Mouse (Mus musculus) layer of hippocampus, adult 11-12 months (tissue): ENCODE data around the gene Cux1.

Experiments used
- DNase-seq: peaks from one replicate; pipeline ENCODE4 v3.0.0; 2022; ENCODE audit warnings: low spot score

Cux1 gene

GRCm38 (mm10) chr5:136567176-136568025 lies at the start of gene Cux1:
Cux1 (minus strand) TSS chr5:136567490.
- peak; percentile 79 for DNase-seq

GRCm38 (mm10) chr5:136612391-136612790 lies 45.1 kb upstream of the Cux1 start:
- DNase-seq = no peak

GRCm38 (mm10) chr5:136608814-136609434 lies 41.6 kb upstream of the Cux1 start:
- no peak for DNase-seq

- no peak for DNase-seq
These were observed 37.9 kb upstream of the Cux1 start for GRCm38 (mm10) chr5:136605144-136605543.

GRCm38 (mm10) chr5:136603176-136603964 lies 36.1 kb upstream of the Cux1 start:
- peak; percentile 65 for DNase-seq

- no peak for DNase-seq
These were observed 33.2 kb upstream of the Cux1 start for GRCm38 (mm10) chr5:136600511-136600910.

- DNase-seq = no peak
These were observed 27.7 kb upstream of the Cux1 start for GRCm38 (mm10) chr5:136594896-136595540.

GRCm38 (mm10) chr5:136591816-136592499 lies 24.7 kb upstream of the Cux1 start:
- no peak for DNase-seq

GRCm38 (mm10) chr5:136589002-136589401 lies 21.7 kb upstream of the Cux1 start:
- DNase-seq = no peak

GRCm38 (mm10) chr5:136588471-136588870 lies 21.2 kb upstream of the Cux1 start:
- no peak for DNase-seq

GRCm38 (mm10) chr5:136584676-136585285 lies 17.5 kb upstream of the Cux1 start:
- DNase-seq = no peak

GRCm38 (mm10) chr5:136583666-136584464 lies 16.6 kb upstream of the Cux1 start:
- no peak for DNase-seq

- no peak for DNase-seq
These were observed 16.0 kb upstream of the Cux1 start for GRCm38 (mm10) chr5:136583256-136583655.

- no peak for DNase-seq
These were observed 14.9 kb upstream of the Cux1 start for GRCm38 (mm10) chr5:136582201-136582600.

- no peak for DNase-seq
These were observed 14.3 kb upstream of the Cux1 start for GRCm38 (mm10) chr5:136581625-136582024.

- DNase-seq = no peak
These were observed 13.9 kb upstream of the Cux1 start for GRCm38 (mm10) chr5:136581166-136581565.

GRCm38 (mm10) chr5:136578201-136578600 lies 10.9 kb upstream of the Cux1 start:
- no peak for DNase-seq

GRCm38 (mm10) chr5:136570171-136570570 lies 2.9 kb upstream of the Cux1 start:
- DNase-seq = no peak

GRCm38 (mm10) chr5:136568776-136569175 lies 1.5 kb upstream of the Cux1 start:
- peak; percentile 69 for DNase-seq
